In genomic region chr6:144987216-144987615, GRCm38 (mm10) we compare ENCODE assay signal across 27 mouse cellular contexts.
DNase-seq lines count a peak whose midpoint lies in the region; ATAC-seq lines count a peak whose summit lies in the region.
"Had no signal": no experiment of that assay in that cellular context is flagged by ENCODE, and none has a peak within 500 bp of the region (broad histone marks: within the 10 kb centered on the region; RNA-seq: fewer than 3 reads in every experiment).

No protein-coding gene starts in this region.

- DNase-seq in hindbrain, embryonic 14.5 days (ENCODE audit: low spot score): no peak
- DNase-seq in thymus, postnatal 10 days (ENCODE audit: low spot score in 2 of 2): peak; percentile 7 to 26
- no peak for DNase-seq in right cerebral cortex, adult 2 months (ENCODE audit: low spot score in 2 of 2)
- no peak for DNase-seq in right cerebral cortex, adult 18-20 months
- no peak for DNase-seq in right cerebral cortex, postnatal 25 days
- DNase-seq: adrenal gland, adult 2 months; adrenal gland, postnatal 36 days; cerebellum, adult 18-20 months; gastrocnemius, postnatal 10 days; heart, postnatal 14 days; kidney, adult 9 months; kidney, postnatal 4 days; right cerebral cortex, postnatal 4 days had no signal

- 81% methylated on average over 7 of the region's 7 CpGs for WGBS in hindbrain, embryonic 14.5 days
- 84% methylated on average over 7 of the region's 7 CpGs for WGBS in hindbrain, embryonic 12.5 days

- H3K9ac ChIP-seq in hindbrain, embryonic 14.5 days: no peak overlapping the region
- H3K9ac ChIP-seq in hindbrain, embryonic 12.5 days: no peak overlapping the region
- H3K9ac ChIP-seq: embryonic facial prominence, embryonic 13.5 days; limb, embryonic 13.5 days; lung, embryonic 15.5 days; neural tube, embryonic 13.5 days had no signal

- H3K27ac ChIP-seq in hindbrain, embryonic 14.5 days: peak overlapping the region; percentile 18; the same call in 1 of the 2 replicates
- no peak overlapping the region for H3K27ac ChIP-seq in hindbrain, embryonic 12.5 days
- H3K27ac ChIP-seq: embryonic facial prominence, embryonic 13.5 days; forebrain, embryonic 10.5 days; limb, embryonic 13.5 days; lung, embryonic 15.5 days; neural tube, embryonic 13.5 days; stomach, postnatal 0 days had no signal

- ATAC-seq in hindbrain, embryonic 14.5 days (ENCODE audit: low FRiP score): no peak
- ATAC-seq in hindbrain, embryonic 12.5 days (ENCODE audit: low FRiP score): no peak
- ATAC-seq in megakaryocyte, adult 5-6 weeks (ENCODE audit: poor library complexity, severe bottlenecking): peak; percentile 31; the same call in 1 of the 2 replicates
- ATAC-seq: activated CD4-positive, CD25-positive, alpha-beta regulatory T cell, adult 4 months; forebrain, embryonic 16.5 days; intestine, postnatal 0 days had no signal

- H3K4me2 ChIP-seq in hindbrain, embryonic 14.5 days (replicated peaks): no peak overlapping the region
- no peak overlapping the region for H3K4me2 ChIP-seq in hindbrain, embryonic 12.5 days (replicated peaks)
- H3K4me2 ChIP-seq: embryonic facial prominence, embryonic 13.5 days; limb, embryonic 13.5 days; liver, embryonic 11.5 days; lung, embryonic 15.5 days; midbrain, embryonic 11.5 days; neural tube, embryonic 13.5 days had no signal

- H3K9me3 ChIP-seq in hindbrain, embryonic 14.5 days (ENCODE audit: control insufficient read depth, low read length): no peaks in the 10 kb centered on the region
- no peaks in the 10 kb centered on the region for H3K9me3 ChIP-seq in hindbrain, embryonic 12.5 days (replicated peaks)
- H3K9me3 ChIP-seq: embryonic facial prominence, embryonic 13.5 days; forebrain, embryonic 10.5 days; limb, embryonic 13.5 days; lung, embryonic 15.5 days; neural tube, embryonic 13.5 days had no signal

- no peaks in the 10 kb centered on the region for H3K4me1 ChIP-seq in hindbrain, embryonic 14.5 days (replicated peaks; ENCODE audit: control insufficient read depth, insufficient read depth, low read length)
- H3K4me1 ChIP-seq in hindbrain, embryonic 12.5 days: no peaks in the 10 kb centered on the region
- H3K4me1 ChIP-seq: embryonic facial prominence, embryonic 13.5 days; forebrain, embryonic 10.5 days; limb, embryonic 13.5 days; lung, embryonic 15.5 days; neural tube, embryonic 13.5 days had no signal

- H3K36me3 ChIP-seq in hindbrain, embryonic 14.5 days (replicated peaks; ENCODE audit: control insufficient read depth, insufficient read depth): no peaks in the 10 kb centered on the region
- no peaks in the 10 kb centered on the region for H3K36me3 ChIP-seq in hindbrain, embryonic 12.5 days
- H3K36me3 ChIP-seq: embryonic facial prominence, embryonic 13.5 days; forebrain, embryonic 10.5 days; limb, embryonic 13.5 days; lung, embryonic 15.5 days; neural tube, embryonic 13.5 days had no signal

- no peak overlapping the region for H3K4me3 ChIP-seq in hindbrain, embryonic 14.5 days (replicated peaks; ENCODE audit: low read length)
- no peak overlapping the region for H3K4me3 ChIP-seq in hindbrain, embryonic 12.5 days
- H3K4me3 ChIP-seq: embryonic facial prominence, embryonic 13.5 days; forebrain, embryonic 10.5 days; limb, embryonic 13.5 days; lung, embryonic 15.5 days; myocyte; neural tube, embryonic 13.5 days had no signal

- H3K27me3 ChIP-seq in hindbrain, embryonic 14.5 days (ENCODE audit: control insufficient read depth, insufficient read depth, low read length): no peaks in the 10 kb centered on the region
- H3K27me3 ChIP-seq in hindbrain, embryonic 12.5 days: no peaks in the 10 kb centered on the region
- H3K27me3 ChIP-seq: embryonic facial prominence, embryonic 13.5 days; limb, embryonic 13.5 days; lung, embryonic 15.5 days; neural tube, embryonic 13.5 days had no signal

Comparison
In these comparisons a context has a peak if more than half of its experiments do, and no peak if none do; other contexts are left out.
1. DNase-seq: peak in thymus, postnatal 10 days (2 of 2); none in hindbrain, embryonic 14.5 days (single experiment), right cerebral cortex, adult 2 months (0 of 2), right cerebral cortex, adult 18-20 months (single experiment) and right cerebral cortex, postnatal 25 days (single experiment).